Mouse (Mus musculus) kidney, adult 2 months (tissue): ENCODE measurements around the gene Lrrc74a.

ENCODE experiments used
- CTCF ChIP-seq: fragments of 200-500 bp; conservative IDR thresholded peaks from 2 replicates; pipeline ENCODE4 v1.5.1; 2011; ENCODE audit warnings: low read depth, mild to moderate bottlenecking, control low read depth, low read length, moderate library complexity, mixed read lengths; ENCODE audit not compliant: insufficient read depth, insufficient read length
- POLR2A ChIP-seq: fragments of 200-500 bp; IDR thresholded peaks from one replicate; pipeline ENCODE4 v1.6.1; 2011; ENCODE audit warnings: low read depth, low read length, control low read depth

DNA sequence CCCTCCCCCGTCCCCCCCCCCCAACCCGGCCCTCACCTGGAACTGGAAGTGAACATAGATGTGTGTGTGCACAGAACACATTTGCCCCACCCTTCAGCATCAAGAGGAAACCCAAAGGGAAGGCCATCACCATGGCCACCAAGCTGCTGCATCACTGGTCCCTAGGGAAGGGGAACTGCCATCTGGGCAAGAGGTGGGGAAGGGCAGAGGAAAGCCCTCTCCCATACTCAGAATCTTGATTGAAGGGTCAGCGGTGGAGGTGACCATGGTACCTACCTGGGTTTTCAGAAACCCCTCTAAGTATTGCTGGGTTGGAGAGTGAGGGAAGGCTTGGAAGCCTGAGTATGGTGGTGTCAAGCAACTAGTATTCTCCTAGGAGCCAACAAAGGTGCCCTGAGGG is 68.7 kb downstream of the Lrrc74a start:
- TF ChIP-seq CTCF: no peak
- no peak for TF ChIP-seq POLR2A
